Mouse (Mus musculus) limb, embryonic 14.5 days (tissue): ENCODE measurements around the gene Cln6. TPM values are rescaled to one million over a fixed set of nuclear protein-coding genes. Genes with fewer than 3 reads are reported as not detected.
A peak's percentile ranks its signal among the peaks of the same experiment; 100 is the strongest.
"Not testable (repeated sequence)": the region's sequence is repeated elsewhere in the genome, so short reads cannot be mapped to it uniquely, and the experiment has no call there.

ENCODE experiments used
- ATAC-seq: fragments of 200-750 bp; cut with Nextera tagmentation; 2 replicates; pipeline ENCODE4 v1.8.0; 2017; ENCODE audit warnings: low read depth, moderate number of reproducible peaks, moderate TSS enrichment; ENCODE audit not compliant: low FRiP score
- DNase-seq: peaks from one replicate; pipeline ENCODE4 v3.0.0-alpha.2; 2015; ENCODE audit warnings: low spot score
- H3K27ac ChIP-seq: fragments of 300-500 bp; sonication (generic); replicated peaks from 2 replicates; pipeline ENCODE4 v1.5.1; 2014; ENCODE audit warnings: low read depth, mild to moderate bottlenecking, low read length, moderate library complexity, mixed read lengths
- H3K27me3 ChIP-seq: fragments of 300-500 bp; sonication (generic); 2 replicates; pipeline ENCODE4 v1.6.1; 2014; ENCODE audit warnings: low read length, mixed read lengths; ENCODE audit not compliant: control insufficient read depth, insufficient read depth
- H3K36me3 ChIP-seq: fragments of 300-500 bp; sonication (generic); 2 replicates; pipeline ENCODE4 v1.6.1; 2014; ENCODE audit warnings: mild to moderate bottlenecking, low read length, moderate library complexity, mixed read lengths; ENCODE audit not compliant: control insufficient read depth, insufficient read depth
- H3K4me1 ChIP-seq: fragments of 300-500 bp; sonication (generic); 2 replicates; pipeline ENCODE4 v1.6.1; 2014; ENCODE audit warnings: antibody characterized with exemption, low read length, mixed read lengths; ENCODE audit not compliant: control insufficient read depth, insufficient read depth
- H3K4me2 ChIP-seq: fragments of 300-500 bp; sonication (generic); replicated peaks from 2 replicates; pipeline ENCODE4 v1.6.1; 2014; ENCODE audit warnings: low read depth, mild to moderate bottlenecking, low read length, moderate library complexity; ENCODE audit not compliant: severe bottlenecking
- H3K4me3 ChIP-seq: fragments of 300-500 bp; sonication (generic); replicated peaks from 2 replicates; pipeline ENCODE4 v1.5.1; 2014; ENCODE audit warnings: low read length
- H3K9ac ChIP-seq: fragments of 300-500 bp; sonication (generic); 2 replicates; pipeline ENCODE4 v1.6.1; 2014; ENCODE audit warnings: mild to moderate bottlenecking, low read depth, low read length, moderate library complexity; ENCODE audit not compliant: severe bottlenecking
- H3K9me3 ChIP-seq: fragments of 300-500 bp; sonication (generic); 2 replicates; pipeline ENCODE4 v1.6.1; 2016; ENCODE audit warnings: low read length; ENCODE audit not compliant: control insufficient read depth
- POLR2A ChIP-seq: fragments of 200-500 bp; IDR thresholded peaks from 2 replicates; pipeline ENCODE4 v1.8.0; 2012; ENCODE audit warnings: inconsistent platforms, mild to moderate bottlenecking, moderate library complexity, borderline replicate concordance; ENCODE audit not compliant: insufficient read depth, insufficient read length; ENCODE audit errors: extremely low read depth
- WGBS: fragments of 180-500 bp; shearing (Covaris S2); extraction: QIAGEN DNeasy Blood & Tissue Kit; methylation state at CpG from one replicate; pipeline ENCODE4 v1.1.7; 2014; 5-methylcytosine and 5-hydroxymethylcytosine counted together
- polyA plus RNA-seq, 2 experiments: library from polyadenylated mRNA; depleted of rRNA in 1 of 2; stranded (reverse) in 1 of 2; unstranded in 1 of 2; fragments of >200 nt; fragmentation: Nextera tagmentation in 1 of 2; extraction: Ambion mirVana in 1 of 2; gene quantifications; 2 replicates each; pipeline versions ENCODE4 v1.2.1 to v1.2.3; 2012 to 2014

The Cln6 gene
- polyA plus RNA-seq, 2 experiments: 25.6 to 57.5 TPM

GRCm38 (mm10) chr9:62817828-62818614, 20.6 kb upstream of the Cln6 start:
- 80% methylated on average over 4 of the region's 4 CpGs for WGBS
- H3K4me1 ChIP-seq: no peaks in the 10 kb centered on the region
- no peaks in the 10 kb centered on the region for H3K9me3 ChIP-seq
- no peak overlapping the region; the same call in none of the 2 replicates for H3K27ac ChIP-seq
- no peak overlapping the region for H3K4me2 ChIP-seq
- H3K9ac ChIP-seq: no peak overlapping the region
- DNase-seq (peak; percentile 31), ATAC-seq (no peak)
- TF ChIP-seq POLR2A: no peak
- H3K4me3 ChIP-seq: no peak overlapping the region
- no peaks in the 10 kb centered on the region for H3K36me3 ChIP-seq
- no peaks in the 10 kb centered on the region for H3K27me3 ChIP-seq

GRCm38 (mm10) chr9:62819494-62819893, 19.1 kb upstream of the Cln6 start:
- no peaks in the 10 kb centered on the region for H3K9me3 ChIP-seq
- no peaks in the 10 kb centered on the region for H3K27me3 ChIP-seq
- no peaks in the 10 kb centered on the region for H3K36me3 ChIP-seq
- TF ChIP-seq POLR2A: no peak
- no peak for ATAC-seq
- H3K9ac ChIP-seq: no peak overlapping the region
- no peak overlapping the region for H3K27ac ChIP-seq
- H3K4me2 ChIP-seq: no peak overlapping the region
- H3K4me3 ChIP-seq: no peak overlapping the region
- H3K4me1 ChIP-seq: no peaks in the 10 kb centered on the region
- DNase-seq: no peak
- 80% methylated on average over 3 of the region's 3 CpGs for WGBS

GRCm38 (mm10) chr9:62819910-62820309, 18.7 kb upstream of the Cln6 start:
- H3K36me3 ChIP-seq, H3K27ac ChIP-seq, H3K4me2 ChIP-seq, H3K27me3 ChIP-seq, DNase-seq, H3K9me3 ChIP-seq, H3K4me3 ChIP-seq, H3K4me1 ChIP-seq, H3K9ac ChIP-seq, ATAC-seq: not testable (repeated sequence)
- WGBS: 89% methylated on average over 5 of the region's 6 CpGs

- 78% methylated on average over 6 of the region's 6 CpGs for WGBS
- H3K4me1 ChIP-seq: peaks cover 3% of the 10 kb centered on the region; the same call in 1 of the 2 replicates
- TF ChIP-seq POLR2A: no peak
- ATAC-seq (peak; percentile 67; the same call in 1 of the 2 replicates), DNase-seq (peak; percentile 44)
- no peak overlapping the region for H3K27ac ChIP-seq
- H3K9me3 ChIP-seq: no peaks in the 10 kb centered on the region
- no peaks in the 10 kb centered on the region for H3K36me3 ChIP-seq
- H3K27me3 ChIP-seq: no peaks in the 10 kb centered on the region
- no peak overlapping the region for H3K4me3 ChIP-seq
- H3K4me2 ChIP-seq: no peak overlapping the region
- H3K9ac ChIP-seq: no peak overlapping the region
Observed at GRCm38 (mm10) chr9:62820829-62821228, 17.8 kb upstream of the Cln6 start.

- TF ChIP-seq POLR2A: no peak
- H3K9ac ChIP-seq: no peak overlapping the region
- no peak overlapping the region for H3K27ac ChIP-seq
- no peak overlapping the region for H3K4me3 ChIP-seq
- no peaks in the 10 kb centered on the region for H3K36me3 ChIP-seq
- no peak for DNase-seq
- ATAC-seq: no peak
- H3K4me2 ChIP-seq: no peak overlapping the region
- H3K27me3 ChIP-seq: no peaks in the 10 kb centered on the region
- H3K4me1 ChIP-seq: peaks cover 11% of the 10 kb centered on the region
- WGBS: 92% methylated on average over 7 of the region's 7 CpGs
- H3K9me3 ChIP-seq: no peaks in the 10 kb centered on the region
Observed at GRCm38 (mm10) chr9:62821811-62822210, 16.8 kb upstream of the Cln6 start.
